Mouse (Mus musculus): Measurements from ENCODE around the gene Adgrf3. TPM values are rescaled to one million over a fixed set of nuclear protein-coding genes. Genes with fewer than 3 reads are reported as not detected.

Adgrf3 gene
- polyA plus RNA-seq, 1 experiment from 2014 or later: not detected

DNA sequence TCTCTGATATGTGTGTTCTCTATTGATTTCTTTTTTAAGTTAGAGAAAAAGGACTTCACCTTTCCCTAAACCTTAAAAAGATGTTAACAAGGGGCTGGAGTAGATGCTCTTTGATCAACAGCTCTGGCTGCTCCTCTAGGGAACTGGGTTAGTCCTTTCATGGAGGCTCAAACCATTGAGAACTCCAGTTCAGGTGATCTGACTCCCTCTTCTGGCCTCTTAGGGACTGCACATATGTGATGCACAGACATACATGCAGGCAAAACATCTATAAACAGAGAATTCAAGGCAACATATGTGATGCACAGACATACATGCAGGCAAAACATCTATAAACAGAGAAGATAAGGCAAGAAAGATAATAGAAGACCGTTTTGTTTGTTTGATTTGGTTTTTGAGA lies 13.1 kb downstream of the Adgrf3 start:
- Histone ChIP-seq H3K4me1 (ENCODE audit: control insufficient read depth, insufficient read depth, low read depth, low read length) (no peaks in the 10 kb centered on the region), H3K4me3 (ENCODE audit: low read length) (no peak overlapping the region), H3K27me3 (replicated peaks; ENCODE audit: control insufficient read depth, insufficient read depth, low read length) (no peaks in the 10 kb centered on the region), H3K4me2 (ENCODE audit: low read length) (no peak overlapping the region), H3K9me3 (ENCODE audit: control insufficient read depth, low read length) (no peaks in the 10 kb centered on the region), H3K27ac (ENCODE audit: low read depth, low read length) (no peak overlapping the region), H3K9ac (ENCODE audit: low read depth, low read length) (no peak overlapping the region), H3K36me3 (ENCODE audit: control insufficient read depth, insufficient read depth, low read length) (no peaks in the 10 kb centered on the region)
- no peak for ATAC-seq
- 100% methylated on average over 1 of the region's 1 CpGs for WGBS

DNA sequence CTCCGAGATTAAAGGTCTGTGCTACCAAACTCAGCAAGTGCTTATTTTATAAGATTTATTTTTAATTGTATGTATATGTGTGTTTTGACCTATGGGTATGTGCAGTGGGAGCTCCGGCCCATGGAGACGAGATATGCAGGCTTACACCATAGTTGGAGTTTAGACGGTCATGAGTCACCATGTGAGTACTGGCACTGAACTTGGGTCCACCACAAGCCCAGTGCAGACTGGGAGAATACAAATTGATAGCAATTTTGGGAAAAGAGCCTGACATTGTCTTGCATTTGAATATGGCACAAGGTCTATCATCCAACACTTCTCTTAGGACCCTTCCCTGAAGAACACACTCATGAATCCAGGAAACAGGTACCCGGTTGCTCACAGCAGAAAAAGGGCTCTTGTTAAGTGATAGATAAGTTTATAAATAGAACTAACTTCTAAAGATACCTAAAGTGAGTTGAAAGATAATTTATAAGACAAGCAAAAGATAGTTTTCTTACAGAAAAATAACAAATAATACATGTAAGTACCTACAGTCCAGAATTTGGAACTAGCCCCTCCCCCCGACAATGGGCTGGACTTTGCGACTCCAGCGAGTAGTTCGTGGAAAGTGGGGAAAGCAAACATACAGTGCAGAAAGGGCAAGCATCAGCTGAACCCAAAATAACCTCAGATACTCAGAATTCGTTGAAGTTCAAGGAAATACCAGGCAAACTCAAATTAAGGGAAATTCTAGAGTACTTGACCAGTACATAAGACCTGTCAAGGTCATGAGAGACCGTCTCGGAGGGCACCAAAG lies 17.6 kb downstream of the Adgrf3 start:
- H3K9ac ChIP-seq (ENCODE audit: low read depth, low read length): no peak overlapping the region
- ATAC-seq: no peak
- no peaks in the 10 kb centered on the region for H3K4me1 ChIP-seq (ENCODE audit: control insufficient read depth, insufficient read depth, low read depth, low read length)
- no peaks in the 10 kb centered on the region for H3K9me3 ChIP-seq (ENCODE audit: control insufficient read depth, low read length)
- WGBS: 95% methylated on average over 12 of the region's 12 CpGs
- H3K27me3 ChIP-seq (replicated peaks; ENCODE audit: control insufficient read depth, insufficient read depth, low read length): no peaks in the 10 kb centered on the region
- no peak overlapping the region for H3K4me3 ChIP-seq (ENCODE audit: low read length)
- no peak overlapping the region for H3K27ac ChIP-seq (ENCODE audit: low read depth, low read length)
- peaks cover 8% of the 10 kb centered on the region for H3K36me3 ChIP-seq (ENCODE audit: control insufficient read depth, insufficient read depth, low read length)
- no peak overlapping the region for H3K4me2 ChIP-seq (ENCODE audit: low read length)

DNA sequence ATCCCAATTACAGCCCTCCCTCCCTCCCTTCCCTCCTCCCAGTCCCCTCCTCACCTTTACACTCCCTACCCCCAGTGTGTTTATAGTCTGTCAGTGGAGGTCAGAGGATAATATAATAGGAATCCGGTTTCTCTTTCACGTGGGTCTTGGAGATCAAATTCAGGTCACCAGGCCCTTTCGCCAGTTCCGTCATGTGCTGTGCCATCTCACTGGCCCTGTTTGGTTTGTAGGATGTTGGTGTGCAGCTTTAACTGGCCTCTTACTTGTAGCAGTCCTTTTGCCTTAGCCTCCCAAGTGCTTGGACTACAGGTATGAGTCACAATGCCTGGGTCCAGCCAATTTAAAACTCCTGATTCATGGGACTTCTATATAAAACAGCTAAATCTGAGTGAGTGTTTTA lies 29.7 kb downstream of the Adgrf3 start:
- no peak overlapping the region for H3K9ac ChIP-seq (ENCODE audit: low read depth, low read length)
- no peaks in the 10 kb centered on the region for H3K27me3 ChIP-seq (replicated peaks; ENCODE audit: control insufficient read depth, insufficient read depth, low read length)
- 72% methylated on average over 4 of the region's 4 CpGs for WGBS
- H3K9me3 ChIP-seq (ENCODE audit: control insufficient read depth, low read length): no peaks in the 10 kb centered on the region
- no peak for ATAC-seq
- H3K36me3 ChIP-seq (ENCODE audit: control insufficient read depth, insufficient read depth, low read length): peaks cover 24% of the 10 kb centered on the region
- H3K4me2 ChIP-seq (ENCODE audit: low read length): no peak overlapping the region
- H3K4me3 ChIP-seq (ENCODE audit: low read length): no peak overlapping the region
- no peak overlapping the region for H3K27ac ChIP-seq (ENCODE audit: low read depth, low read length)
- no peaks in the 10 kb centered on the region for H3K4me1 ChIP-seq (ENCODE audit: control insufficient read depth, insufficient read depth, low read depth, low read length)

DNA sequence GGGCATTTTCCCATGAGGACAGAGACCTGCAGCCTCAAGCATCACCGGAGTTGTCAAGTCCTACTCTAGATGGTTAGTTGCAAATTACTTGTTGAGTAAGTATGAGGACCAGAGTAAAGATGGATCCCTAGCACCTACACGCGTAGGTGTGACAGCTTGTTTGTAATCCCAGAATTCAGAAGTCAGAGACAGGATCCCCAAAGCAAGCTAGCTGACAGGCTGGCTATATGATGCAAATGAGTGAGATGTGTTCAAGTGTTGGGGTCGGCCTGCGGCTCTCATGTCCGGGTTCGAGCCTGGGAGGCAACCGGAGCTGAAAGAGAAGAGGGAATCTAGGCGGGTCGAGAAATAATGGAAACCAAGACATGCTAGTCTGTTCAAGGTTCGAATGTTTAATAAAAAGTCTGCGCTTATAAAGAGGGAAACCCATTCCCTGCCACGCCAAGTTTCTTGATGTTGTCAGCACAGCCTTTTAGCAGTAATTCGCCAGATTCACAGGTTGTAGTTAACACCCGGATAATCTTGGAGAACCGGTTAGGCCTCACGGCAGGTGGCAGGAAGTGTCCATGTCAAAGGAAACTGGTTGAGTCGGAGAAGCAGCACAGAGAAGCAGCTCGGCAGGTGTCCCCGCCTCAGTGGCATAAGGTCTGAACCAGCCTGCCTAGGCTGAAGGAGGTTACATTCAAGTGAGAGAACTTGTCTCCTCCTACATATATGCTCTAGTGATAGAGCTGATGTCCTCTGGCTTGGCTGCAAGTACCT lies 32.4 kb downstream of the Adgrf3 start:
- H3K4me1 ChIP-seq (ENCODE audit: control insufficient read depth, insufficient read depth, low read depth, low read length): no peaks in the 10 kb centered on the region
- no peak overlapping the region for H3K27ac ChIP-seq (ENCODE audit: low read depth, low read length)
- no peak overlapping the region for H3K4me2 ChIP-seq (ENCODE audit: low read length)
- H3K27me3 ChIP-seq (replicated peaks; ENCODE audit: control insufficient read depth, insufficient read depth, low read length): no peaks in the 10 kb centered on the region
- H3K9ac ChIP-seq (ENCODE audit: low read depth, low read length): no peak overlapping the region
- no peak overlapping the region for H3K4me3 ChIP-seq (ENCODE audit: low read length)
- ATAC-seq: no peak
- H3K9me3 ChIP-seq (ENCODE audit: control insufficient read depth, low read length): no peaks in the 10 kb centered on the region
- peaks cover 19% of the 10 kb centered on the region for H3K36me3 ChIP-seq (ENCODE audit: control insufficient read depth, insufficient read depth, low read length)
- 56% methylated on average over 20 of the region's 20 CpGs for WGBS

DNA sequence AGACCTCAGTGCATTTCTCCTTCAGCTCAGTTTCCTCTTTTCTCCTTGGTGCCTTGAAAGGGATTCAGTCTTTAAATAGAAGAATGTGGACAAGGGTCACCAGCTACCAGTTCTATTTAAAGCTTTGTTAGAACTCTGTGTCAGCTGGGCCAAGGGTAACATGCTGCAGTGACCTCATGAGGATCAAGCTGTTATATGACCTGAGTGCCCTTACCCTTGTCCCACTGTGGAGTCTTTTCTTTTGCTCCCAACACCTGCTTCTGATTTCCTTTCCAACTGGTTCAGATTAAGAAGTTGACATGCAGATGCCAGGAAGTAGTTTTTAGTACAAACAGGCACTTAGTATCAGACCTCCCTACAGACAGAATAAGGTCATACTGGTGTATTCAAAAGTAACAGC lies 33.4 kb downstream of the Adgrf3 start:
- no peak overlapping the region for H3K9ac ChIP-seq (ENCODE audit: low read depth, low read length)
- H3K27ac ChIP-seq (ENCODE audit: low read depth, low read length): no peak overlapping the region
- no peak for ATAC-seq
- no peak overlapping the region for H3K4me3 ChIP-seq (ENCODE audit: low read length)
- H3K4me2 ChIP-seq (ENCODE audit: low read length): no peak overlapping the region
- no peaks in the 10 kb centered on the region for H3K4me1 ChIP-seq (ENCODE audit: control insufficient read depth, insufficient read depth, low read depth, low read length)
- no peaks in the 10 kb centered on the region for H3K9me3 ChIP-seq (ENCODE audit: control insufficient read depth, low read length)
- no peaks in the 10 kb centered on the region for H3K27me3 ChIP-seq (replicated peaks; ENCODE audit: control insufficient read depth, insufficient read depth, low read length)
- H3K36me3 ChIP-seq (ENCODE audit: control insufficient read depth, insufficient read depth, low read length): peaks cover 16% of the 10 kb centered on the region

DNA sequence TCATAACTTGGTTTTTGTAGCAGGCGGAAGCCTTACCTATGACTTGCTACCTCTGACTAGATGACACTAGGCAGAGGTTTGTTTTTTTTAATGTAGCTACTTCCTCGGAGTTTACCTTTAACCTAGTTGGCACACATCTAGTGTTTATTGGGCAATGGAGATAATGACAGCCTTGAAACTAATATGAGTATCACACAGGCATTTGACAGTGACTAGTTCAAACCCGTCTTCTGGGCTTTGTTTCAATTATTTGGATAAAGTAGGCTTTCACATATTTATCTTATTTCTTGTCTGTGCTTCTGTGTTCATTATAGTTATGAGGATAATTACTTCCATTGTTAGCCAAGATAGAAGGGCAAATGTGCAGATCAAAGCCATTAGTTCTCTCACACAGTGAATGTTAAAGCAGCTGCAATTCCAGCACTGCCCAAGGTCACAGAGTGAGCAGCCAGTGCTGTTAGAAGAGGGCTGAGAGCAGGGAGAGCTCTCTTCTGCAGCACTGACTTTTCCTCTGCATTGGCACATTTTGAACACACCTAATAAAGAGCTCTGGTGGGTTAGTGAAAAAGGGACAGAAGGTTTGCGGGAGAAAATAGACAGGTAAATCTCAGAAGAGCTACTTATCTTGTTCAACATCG lies 35.1 kb downstream of the Adgrf3 start:
- Histone ChIP-seq H3K4me3 (ENCODE audit: low read length) (no peak overlapping the region), H3K36me3 (ENCODE audit: control insufficient read depth, insufficient read depth, low read length) (peaks cover 8% of the 10 kb centered on the region; the same call in 1 of the 2 replicates), H3K27ac (ENCODE audit: low read depth, low read length) (no peak overlapping the region), H3K9ac (ENCODE audit: low read depth, low read length) (no peak overlapping the region), H3K9me3 (ENCODE audit: control insufficient read depth, low read length) (no peaks in the 10 kb centered on the region), H3K4me2 (ENCODE audit: low read length) (no peak overlapping the region), H3K27me3 (replicated peaks; ENCODE audit: control insufficient read depth, insufficient read depth, low read length) (no peaks in the 10 kb centered on the region), H3K4me1 (ENCODE audit: control insufficient read depth, insufficient read depth, low read depth, low read length) (no peaks in the 10 kb centered on the region)
- WGBS: 89% methylated on average over 5 of the region's 5 CpGs
- ATAC-seq: no peak

DNA sequence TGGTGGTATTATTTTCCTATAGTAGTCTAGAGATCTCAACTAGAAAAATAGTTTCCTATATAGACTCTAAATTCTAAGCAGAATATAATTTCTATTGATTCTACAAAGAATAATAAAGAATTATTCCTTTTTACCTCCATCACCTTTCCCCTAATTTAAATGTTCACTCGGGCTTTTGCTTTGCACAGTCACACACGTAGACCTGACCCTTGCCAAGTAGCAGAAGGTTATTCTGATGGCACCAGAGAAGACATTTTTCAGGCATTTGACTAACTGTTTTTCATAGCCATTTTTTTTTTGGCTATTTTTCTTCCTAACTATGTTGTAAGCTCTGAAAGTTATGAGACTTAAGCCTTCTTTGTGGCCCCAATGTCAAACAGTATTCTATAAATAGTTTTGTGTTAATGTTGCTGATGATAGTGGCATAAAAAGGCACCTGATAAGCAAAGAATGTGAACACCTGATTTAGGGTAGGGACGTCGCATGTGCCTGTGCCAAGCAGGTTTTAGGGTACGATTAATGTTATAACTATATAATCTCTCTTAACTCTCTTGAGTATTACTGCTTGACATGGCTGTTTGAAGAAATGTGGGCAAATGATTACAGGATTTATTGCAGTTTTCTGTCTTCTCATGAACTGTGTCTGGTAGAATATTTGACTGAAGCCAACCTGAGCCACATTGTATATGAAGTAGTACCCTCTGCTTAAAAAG lies 40.1 kb downstream of the Adgrf3 start:
- H3K4me1 ChIP-seq (ENCODE audit: control insufficient read depth, insufficient read depth, low read depth, low read length): no peaks in the 10 kb centered on the region
- no peak for ATAC-seq
- no peaks in the 10 kb centered on the region for H3K9me3 ChIP-seq (ENCODE audit: control insufficient read depth, low read length)
- H3K4me2 ChIP-seq (ENCODE audit: low read length): no peak overlapping the region
- H3K27me3 ChIP-seq (replicated peaks; ENCODE audit: control insufficient read depth, insufficient read depth, low read length): no peaks in the 10 kb centered on the region
- no peak overlapping the region for H3K4me3 ChIP-seq (ENCODE audit: low read length)
- no peak overlapping the region for H3K27ac ChIP-seq (ENCODE audit: low read depth, low read length)
- 93% methylated on average over 5 of the region's 5 CpGs for WGBS
- H3K36me3 ChIP-seq (ENCODE audit: control insufficient read depth, insufficient read depth, low read length): peaks cover 2% of the 10 kb centered on the region; the same call in 1 of the 2 replicates
- no peak overlapping the region for H3K9ac ChIP-seq (ENCODE audit: low read depth, low read length)

DNA sequence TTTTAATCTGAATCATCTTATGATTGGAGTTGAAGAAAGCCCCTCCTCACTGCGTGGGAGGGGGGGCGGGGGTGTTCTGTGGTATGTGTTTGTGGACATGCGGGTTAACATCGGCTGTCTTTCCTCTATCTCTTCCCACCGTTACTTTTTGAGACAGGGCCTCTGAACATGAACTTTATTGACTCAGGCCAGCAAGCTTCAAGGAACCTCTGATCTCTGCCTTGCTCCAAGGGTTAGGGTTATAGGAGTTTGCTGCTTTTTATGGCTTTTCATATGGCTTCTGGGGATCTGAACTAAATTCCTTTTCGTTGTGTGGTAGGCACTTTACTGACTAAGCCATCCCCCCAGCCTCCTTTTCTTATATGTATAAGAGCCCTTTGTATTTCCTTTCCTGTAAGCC lies 43.2 kb downstream of the Adgrf3 start:
- Histone ChIP-seq H3K27ac (ENCODE audit: low read depth, low read length) (no peak overlapping the region), H3K27me3 (replicated peaks; ENCODE audit: control insufficient read depth, insufficient read depth, low read length) (no peaks in the 10 kb centered on the region), H3K9ac (ENCODE audit: low read depth, low read length) (no peak overlapping the region), H3K4me2 (ENCODE audit: low read length) (no peak overlapping the region), H3K36me3 (ENCODE audit: control insufficient read depth, insufficient read depth, low read length) (no peaks in the 10 kb centered on the region), H3K4me3 (ENCODE audit: low read length) (no peak overlapping the region), H3K9me3 (ENCODE audit: control insufficient read depth, low read length) (no peaks in the 10 kb centered on the region), H3K4me1 (ENCODE audit: control insufficient read depth, insufficient read depth, low read depth, low read length) (no peaks in the 10 kb centered on the region; the same call in 1 of the 2 replicates)
- ATAC-seq: no peak
- WGBS: 88% methylated on average over 6 of the region's 6 CpGs

DNA sequence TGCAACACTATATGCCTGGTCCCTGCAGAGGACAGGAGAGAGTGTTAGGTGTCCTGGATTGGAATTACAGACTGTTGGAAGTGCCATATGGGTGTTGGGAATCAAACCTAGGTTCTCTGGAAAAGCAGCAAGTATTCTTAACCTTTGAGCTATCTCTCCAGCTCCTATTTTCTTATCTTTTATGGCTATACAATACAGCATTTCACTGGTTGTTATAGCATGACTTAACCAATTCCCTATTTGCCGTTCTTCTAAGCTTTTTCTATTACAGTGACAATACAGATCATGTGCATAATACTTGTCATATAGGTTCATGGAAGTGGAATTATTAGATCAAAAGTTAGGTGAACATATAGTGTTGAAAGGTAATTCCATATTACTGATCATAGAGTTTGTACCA lies 43.7 kb downstream of the Adgrf3 start:
- peaks cover 2% of the 10 kb centered on the region; the same call in 1 of the 2 replicates for H3K4me1 ChIP-seq (ENCODE audit: control insufficient read depth, insufficient read depth, low read depth, low read length)
- no peaks in the 10 kb centered on the region for H3K9me3 ChIP-seq (ENCODE audit: control insufficient read depth, low read length)
- no peaks in the 10 kb centered on the region for H3K36me3 ChIP-seq (ENCODE audit: control insufficient read depth, insufficient read depth, low read length)
- H3K27ac ChIP-seq (ENCODE audit: low read depth, low read length): no peak overlapping the region
- no peaks in the 10 kb centered on the region for H3K27me3 ChIP-seq (replicated peaks; ENCODE audit: control insufficient read depth, insufficient read depth, low read length)
- no peak overlapping the region for H3K4me3 ChIP-seq (ENCODE audit: low read length)
- WGBS: 88% methylated on average over 1 of the region's 1 CpGs
- no peak overlapping the region for H3K9ac ChIP-seq (ENCODE audit: low read depth, low read length)
- H3K4me2 ChIP-seq (ENCODE audit: low read length): no peak overlapping the region
- no peak for ATAC-seq
